Mouse (Mus musculus) frontal cortex, postnatal 25 days (tissue): ENCODE data around the gene Zdhhc24.
"Not testable (repeated sequence)": the region's sequence is repeated elsewhere in the genome, so short reads cannot be mapped to it uniquely, and the experiment has no call there.

Experiments
- DNase-seq, 2 experiments: peaks; one replicate each; pipeline ENCODE4 v3.0.0; 2022; ENCODE audit warnings: low spot score in 2 of 2

Gene Zdhhc24

GRCm38 (mm10) chr19:4878405-4879323 lies at the start of gene Zdhhc24:
Gene Zdhhc24 (plus strand): TSS chr19:4878668.
- DNase-seq, result peak; percentile 92 to 94

- DNase-seq, result no peak
Observed at GRCm38 (mm10) chr19:4829156-4829555, 49.3 kb upstream of the Zdhhc24 start.

- no peak for DNase-seq
Observed at GRCm38 (mm10) chr19:4833977-4834376, 44.5 kb upstream of the Zdhhc24 start.

- no peak for DNase-seq
Observed at GRCm38 (mm10) chr19:4836096-4836495, 42.4 kb upstream of the Zdhhc24 start.

- no peak for DNase-seq
Observed at GRCm38 (mm10) chr19:4837049-4837448, 41.4 kb upstream of the Zdhhc24 start.

GRCm38 (mm10) chr19:4838526-4839140 lies 39.8 kb upstream of the Zdhhc24 start:
- DNase-seq, result no peak

- DNase-seq, result peak; percentile 88 to 93
Observed at GRCm38 (mm10) chr19:4839149-4839548, 39.3 kb upstream of the Zdhhc24 start, which contains the start of the genes Ccs and Ccdc87. Gene Ccs (minus strand): TSS chr19:4839332. Gene Ccdc87 (plus strand): TSS chr19:4839366.

- DNase-seq, result no peak
Observed at GRCm38 (mm10) chr19:4840848-4841247, 37.6 kb upstream of the Zdhhc24 start.

GRCm38 (mm10) chr19:4842611-4843010 lies 35.9 kb upstream of the Zdhhc24 start:
- DNase-seq, result no peak

GRCm38 (mm10) chr19:4845846-4846245 lies 32.6 kb upstream of the Zdhhc24 start:
- no peak for DNase-seq

- no peak for DNase-seq
Observed at GRCm38 (mm10) chr19:4847490-4847889, 31.0 kb upstream of the Zdhhc24 start.

- no peak for DNase-seq
Observed at GRCm38 (mm10) chr19:4849800-4850199, 28.7 kb upstream of the Zdhhc24 start.

- DNase-seq, result no peak
Observed at GRCm38 (mm10) chr19:4850281-4850680, 28.2 kb upstream of the Zdhhc24 start.

- peak; percentile 71 to 84 for DNase-seq
Observed at GRCm38 (mm10) chr19:4854552-4855469, 23.7 kb upstream of the Zdhhc24 start, which contains the start of gene Ctsf. Gene Ctsf (plus strand): TSS chr19:4855130.

GRCm38 (mm10) chr19:4855470-4855820 lies 23.0 kb upstream of the Zdhhc24 start:
- DNase-seq, result no peak

- no peak for DNase-seq
Observed at GRCm38 (mm10) chr19:4855951-4856350, 22.5 kb upstream of the Zdhhc24 start.

- DNase-seq, result no peak
Observed at GRCm38 (mm10) chr19:4859081-4859480, 19.4 kb upstream of the Zdhhc24 start.

- no peak for DNase-seq
Observed at GRCm38 (mm10) chr19:4863048-4863447, 15.4 kb upstream of the Zdhhc24 start.

- no peak for DNase-seq
Observed at GRCm38 (mm10) chr19:4865147-4865546, 13.3 kb upstream of the Zdhhc24 start.

- DNase-seq, result not testable (repeated sequence)
Observed at GRCm38 (mm10) chr19:4874613-4875012, 3.9 kb upstream of the Zdhhc24 start.

GRCm38 (mm10) chr19:4876241-4876640 lies 2.2 kb upstream of the Zdhhc24 start:
- DNase-seq, result no peak

GRCm38 (mm10) chr19:4876755-4877154 lies 1.7 kb upstream of the Zdhhc24 start:
- DNase-seq, result no peak
